In genomic region chr15:10654696-10655095, GRCm38 (mm10) we compare ENCODE assay signal across 20 mouse cellular contexts. TPM values are rescaled to one million over a fixed set of nuclear protein-coding genes. Genes with fewer than 3 reads are reported as not detected.
DNase-seq lines count a peak whose midpoint lies in the region; ATAC-seq lines count a peak whose summit lies in the region.
"Had no signal": no experiment of that assay in that cellular context is flagged by ENCODE, and none has a peak within 500 bp of the region (broad histone marks: within the 10 kb centered on the region; RNA-seq: fewer than 3 reads in every experiment).

No protein-coding gene starts in this region.

- DNase-seq in forebrain, embryonic 11.5 days (ENCODE audit: low spot score), result no peak
- DNase-seq in forebrain, embryonic 10.5 days (ENCODE audit: extremely low spot score, low spot score), result no peak
- DNase-seq in neural tube, embryonic 10.5 days (ENCODE audit: extremely low spot score, low spot score), result no peak
- no peak for DNase-seq in adrenal gland, postnatal 10 days
- DNase-seq in cerebellum, postnatal 36 days, result no peak
- no peak for DNase-seq in spleen, adult 12 weeks (ENCODE audit: low spot score)
- DNase-seq: adrenal gland, adult 8-10 months; cerebellum, adult 8-10 months; heart, postnatal 36 days; kidney, adult 8-10 months; kidney, postnatal 14 days; liver, postnatal 0 days; thymus, adult 2 months had no signal

- H3K27me3 ChIP-seq in forebrain, embryonic 11.5 days (ENCODE audit: control insufficient read depth, insufficient read depth, low read length), result no peaks in the 10 kb centered on the region
- H3K27me3 ChIP-seq in forebrain, embryonic 10.5 days (ENCODE audit: poor library complexity, severe bottlenecking), result no peaks in the 10 kb centered on the region; the same call in 1 of the 2 replicates
- H3K27me3 ChIP-seq in neural tube, embryonic 12.5 days (replicated peaks), result no peaks in the 10 kb centered on the region
- no peaks in the 10 kb centered on the region for H3K27me3 ChIP-seq in midbrain, embryonic 12.5 days
- H3K27me3 ChIP-seq: intestine, embryonic 15.5 days; stomach, embryonic 15.5 days had no signal

- no peaks in the 10 kb centered on the region for H3K9me3 ChIP-seq in forebrain, embryonic 11.5 days (ENCODE audit: control insufficient read depth, low read length)
- H3K9me3 ChIP-seq in forebrain, embryonic 10.5 days, result no peaks in the 10 kb centered on the region
- H3K9me3 ChIP-seq in neural tube, embryonic 12.5 days, result no peaks in the 10 kb centered on the region
- H3K9me3 ChIP-seq in midbrain, embryonic 12.5 days, result no peaks in the 10 kb centered on the region
- H3K9me3 ChIP-seq: heart, embryonic 15.5 days; intestine, embryonic 15.5 days; stomach, embryonic 15.5 days had no signal

- ATAC-seq in forebrain, embryonic 11.5 days (replicated peaks; ENCODE audit: low FRiP score), result peak; percentile 57
- ATAC-seq in neural tube, embryonic 12.5 days (ENCODE audit: low FRiP score, low read depth), result 0 out of 2 replicates have a peak, but pooled peaks have one; percentile 26
- ATAC-seq in midbrain, embryonic 12.5 days (ENCODE audit: low FRiP score, low read depth), result peak; percentile 7; the same call in 1 of the 2 replicates
- ATAC-seq: activated CD4-positive, CD25-positive, alpha-beta regulatory T cell, adult 4 months; intestine, embryonic 15.5 days; liver, postnatal 0 days; lung, postnatal 0 days had no signal

- H3K4me1 ChIP-seq in forebrain, embryonic 11.5 days (replicated peaks; ENCODE audit: control insufficient read depth, insufficient read depth, low read length), result peaks cover 2% of the 10 kb centered on the region; the same call in 1 of the 2 replicates
- peaks cover 31% of the 10 kb centered on the region for H3K4me1 ChIP-seq in forebrain, embryonic 10.5 days
- H3K4me1 ChIP-seq in neural tube, embryonic 12.5 days, result peaks cover 3% of the 10 kb centered on the region; the same call in 1 of the 2 replicates
- peaks cover 18% of the 10 kb centered on the region; the same call in 1 of the 2 replicates for H3K4me1 ChIP-seq in midbrain, embryonic 12.5 days
- H3K4me1 ChIP-seq: heart, embryonic 15.5 days; intestine, embryonic 15.5 days; stomach, embryonic 15.5 days had no signal

- 57% methylated on average over 1 of the region's 1 CpGs for WGBS in forebrain, embryonic 11.5 days
- 85% methylated on average over 1 of the region's 1 CpGs for WGBS in forebrain, embryonic 10.5 days
- WGBS in neural tube, embryonic 12.5 days, result 65% methylated on average over 1 of the region's 1 CpGs
- 63% methylated on average over 1 of the region's 1 CpGs for WGBS in midbrain, embryonic 12.5 days

- H3K4me2 ChIP-seq in forebrain, embryonic 11.5 days (ENCODE audit: low read depth, low read length, severe bottlenecking), result no peak overlapping the region
- H3K4me2 ChIP-seq in neural tube, embryonic 12.5 days (replicated peaks), result no peak overlapping the region
- no peak overlapping the region for H3K4me2 ChIP-seq in midbrain, embryonic 12.5 days (replicated peaks)
- H3K4me2 ChIP-seq: heart, embryonic 15.5 days; intestine, embryonic 15.5 days; stomach, embryonic 15.5 days had no signal

- no peak overlapping the region for H3K27ac ChIP-seq in forebrain, embryonic 11.5 days (ENCODE audit: low read depth, low read length)
- no peak overlapping the region for H3K27ac ChIP-seq in forebrain, embryonic 10.5 days
- no peak overlapping the region for H3K27ac ChIP-seq in neural tube, embryonic 12.5 days
- no peak overlapping the region for H3K27ac ChIP-seq in midbrain, embryonic 12.5 days (replicated peaks)
- H3K27ac ChIP-seq: heart, embryonic 15.5 days; intestine, embryonic 15.5 days; stomach, embryonic 15.5 days had no signal

- no peak overlapping the region for H3K9ac ChIP-seq in forebrain, embryonic 11.5 days (ENCODE audit: low read length)
- no peak overlapping the region for H3K9ac ChIP-seq in neural tube, embryonic 12.5 days
- no peak overlapping the region for H3K9ac ChIP-seq in midbrain, embryonic 12.5 days (replicated peaks)
- H3K9ac ChIP-seq: heart, embryonic 15.5 days; intestine, embryonic 15.5 days; liver, postnatal 0 days; stomach, embryonic 15.5 days had no signal

- no peaks in the 10 kb centered on the region for H3K36me3 ChIP-seq in forebrain, embryonic 11.5 days (ENCODE audit: control insufficient read depth, insufficient read depth, low read length)
- H3K36me3 ChIP-seq in forebrain, embryonic 10.5 days (replicated peaks), result peaks cover 12% of the 10 kb centered on the region
- no peaks in the 10 kb centered on the region for H3K36me3 ChIP-seq in neural tube, embryonic 12.5 days
- no peaks in the 10 kb centered on the region for H3K36me3 ChIP-seq in midbrain, embryonic 12.5 days
- H3K36me3 ChIP-seq: heart, embryonic 15.5 days; intestine, embryonic 15.5 days; stomach, embryonic 15.5 days had no signal

- no peak overlapping the region for H3K4me3 ChIP-seq in forebrain, embryonic 11.5 days (ENCODE audit: low read depth, low read length)
- no peak overlapping the region for H3K4me3 ChIP-seq in forebrain, embryonic 10.5 days
- H3K4me3 ChIP-seq in neural tube, embryonic 12.5 days, result no peak overlapping the region
- no peak overlapping the region for H3K4me3 ChIP-seq in midbrain, embryonic 12.5 days
- H3K4me3 ChIP-seq: heart, embryonic 15.5 days; intestine, embryonic 15.5 days; stomach, embryonic 15.5 days had no signal

RNA-seq across cellular contexts. Expression of gene Rai14, which starts 59.7 kb away (rescaled TPM):
- polyA plus RNA-seq in forebrain, embryonic 11.5 days (2014; fragmentation: Nextera tagmentation; extraction: Ambion mirVana), result 58.2 and 61.5 TPM in 2 replicates
- polyA plus RNA-seq in forebrain, embryonic 10.5 days (2016; fragmentation: Nextera tagmentation; extraction: Ambion mirVana), result 47.8 and 50.5 TPM in 2 replicates
- polyA plus RNA-seq in neural tube, embryonic 12.5 days (2016; fragmentation: Nextera tagmentation; extraction: Ambion mirVana), result 63.0 and 63.3 TPM in 2 replicates
- 68.8 and 81.3 TPM in 2 replicates for polyA plus RNA-seq in midbrain, embryonic 12.5 days (2016; fragmentation: Nextera tagmentation; extraction: Ambion mirVana)
- 10 to 100 TPM; 18.7 to 21.0 TPM for total RNA-seq in adrenal gland, postnatal 10 days (2021)

Comparison
In these comparisons a context has a peak if more than half of its experiments do, and no peak if none do; other contexts are left out.
1. ATAC-seq: peak in every context shown above with its lines; median percentile 57 in forebrain, embryonic 11.5 days; 26 in neural tube, embryonic 12.5 days; 7 in midbrain, embryonic 12.5 days.